Mouse (Mus musculus) forebrain, postnatal 0 days (tissue): ENCODE data around the gene RPS10-NUDT3. TPM values are rescaled to one million over a fixed set of nuclear protein-coding genes. Genes with fewer than 3 reads are reported as not detected.

Experiments used
- ATAC-seq: fragments of 200-750 bp; cut with Nextera tagmentation; 2 replicates; pipeline ENCODE4 v1.8.0; 2017; ENCODE audit warnings: mild to moderate bottlenecking, moderate library complexity
- DNase-seq: peaks from one replicate; pipeline ENCODE4 v3.0.0-alpha.2; 2015
- H3K27ac ChIP-seq: fragments of 300-500 bp; sonication (generic); 2 replicates; pipeline ENCODE4 v1.5.1; 2014; ENCODE audit warnings: low read depth, mild to moderate bottlenecking, antibody characterized with exemption, low read length, moderate library complexity, mixed read lengths
- H3K27me3 ChIP-seq: fragments of 300-500 bp; sonication (generic); 2 replicates; pipeline ENCODE4 v1.6.1; 2014; ENCODE audit warnings: mild to moderate bottlenecking, low read length, mixed read lengths; ENCODE audit not compliant: insufficient read depth
- H3K36me3 ChIP-seq: fragments of 300-500 bp; sonication (generic); 2 replicates; pipeline ENCODE4 v1.6.1; 2014; ENCODE audit warnings: mild to moderate bottlenecking, moderate library complexity; ENCODE audit not compliant: insufficient read depth
- H3K4me1 ChIP-seq: fragments of 300-500 bp; sonication (generic); 2 replicates; pipeline ENCODE4 v1.6.1; 2014; ENCODE audit warnings: antibody characterized with exemption; ENCODE audit not compliant: insufficient read depth
- H3K4me2 ChIP-seq: fragments of 300-500 bp; sonication (generic); 2 replicates; pipeline ENCODE4 v1.6.1; 2014; ENCODE audit warnings: low read depth, mild to moderate bottlenecking, moderate library complexity
- H3K4me3 ChIP-seq: fragments of 300-500 bp; sonication (generic); 2 replicates; pipeline ENCODE4 v1.5.1; 2014; ENCODE audit warnings: low read depth, low read length, mixed read lengths
- H3K9ac ChIP-seq: fragments of 300-500 bp; sonication (generic); 2 replicates; pipeline ENCODE4 v1.6.1; 2014; ENCODE audit warnings: mild to moderate bottlenecking
- H3K9me3 ChIP-seq: fragments of 300-500 bp; sonication (generic); 2 replicates; pipeline ENCODE4 v1.6.1; 2016; ENCODE audit warnings: low read length
- CTCF ChIP-seq: sonication (generic); IDR thresholded peaks from 2 replicates; pipeline ENCODE4 v1.5.1; 2016; ENCODE audit warnings: antibody characterized with exemption, control low read depth, low read depth
- WGBS: fragments of 180-500 bp; shearing (Covaris S2); extraction: QIAGEN DNeasy Blood & Tissue Kit; methylation state at CpG from one replicate; pipeline ENCODE4 v1.1.7; 2014; 5-methylcytosine and 5-hydroxymethylcytosine counted together
- polyA plus RNA-seq: library from polyadenylated mRNA; unstranded; fragments of >200 nt; fragmentation: Nextera tagmentation; extraction: Ambion mirVana; gene quantifications from 2 replicates; pipeline ENCODE4 v1.2.1, GENCODE M21; 2015
- total RNA-seq: library from RNA; depleted of rRNA; stranded (reverse); fragments of >200 nt; gene quantifications from 2 replicates; pipeline ENCODE4 v1.2.3, GENCODE M21; 2014

The RPS10-NUDT3 gene
- total and polyA plus RNA-seq, 2 experiments from 2014 or later = not detected

GRCm38 (mm10) chr17:27596376-27597190, 38.4 kb downstream of the RPS10-NUDT3 start:
- Histone ChIP-seq H3K36me3 (peaks cover 42% of the 10 kb centered on the region), H3K9ac (no peak overlapping the region), H3K9me3 (no peaks in the 10 kb centered on the region), H3K4me1 (peaks cover 5% of the 10 kb centered on the region; the same call in 1 of the 2 replicates), H3K27me3 (no peaks in the 10 kb centered on the region), H3K27ac (peak overlapping the region; percentile 15; the same call in 1 of the 2 replicates), H3K4me3 (no peak overlapping the region), H3K4me2 (no peak overlapping the region)
- DNase-seq (no peak), ATAC-seq (0 out of 2 replicates have a peak, but pooled peaks have one; percentile 10)
- WGBS = 83% methylated on average over 21 of the region's 21 CpGs
- TF ChIP-seq CTCF = no peak

GRCm38 (mm10) chr17:27595659-27596375, 39.2 kb downstream of the RPS10-NUDT3 start:
- TF ChIP-seq CTCF = 0 out of 2 replicates have a peak, but pooled peaks have one; percentile 18
- Histone ChIP-seq H3K4me2 (no peak overlapping the region), H3K36me3 (peaks cover 49% of the 10 kb centered on the region), H3K27me3 (no peaks in the 10 kb centered on the region), H3K27ac (no peak overlapping the region), H3K9ac (no peak overlapping the region), H3K4me1 (peaks cover 3% of the 10 kb centered on the region; the same call in 1 of the 2 replicates), H3K9me3 (no peaks in the 10 kb centered on the region), H3K4me3 (no peak overlapping the region)
- ATAC-seq (peak; percentile 40; the same call in 1 of the 2 replicates), DNase-seq (no peak)
- WGBS = 73% methylated on average over 15 of the region's 15 CpGs

- DNase-seq (no peak), ATAC-seq (no peak)
- Histone ChIP-seq H3K9ac (no peak overlapping the region), H3K27ac (no peak overlapping the region), H3K4me1 (no peaks in the 10 kb centered on the region), H3K4me3 (no peak overlapping the region), H3K27me3 (no peaks in the 10 kb centered on the region), H3K4me2 (no peak overlapping the region), H3K9me3 (no peaks in the 10 kb centered on the region), H3K36me3 (peaks cover 65% of the 10 kb centered on the region)
- no peak for TF ChIP-seq CTCF
- WGBS = 96% methylated on average over 7 of the region's 7 CpGs
Measured at GRCm38 (mm10) chr17:27592565-27592910, 42.5 kb downstream of the RPS10-NUDT3 start.

- DNase-seq = no peak
Measured at GRCm38 (mm10) chr17:27591826-27592564, 43.0 kb downstream of the RPS10-NUDT3 start.

GRCm38 (mm10) chr17:27588231-27588630, 46.8 kb downstream of the RPS10-NUDT3 start:
- WGBS = 85% methylated on average over 8 of the region's 8 CpGs
- ATAC-seq = no peak
- DNase-seq = no peak

More at GRCm38 (mm10) chr17:27591826-27592564, 43.0 kb downstream of the RPS10-NUDT3 start:
- H3K9ac ChIP-seq = no peak overlapping the region
- ATAC-seq = no peak
- H3K4me1 ChIP-seq = no peaks in the 10 kb centered on the region
- H3K4me2 ChIP-seq = no peak overlapping the region
- 91% methylated on average over 12 of the region's 12 CpGs for WGBS
- no peaks in the 10 kb centered on the region for H3K9me3 ChIP-seq
- TF ChIP-seq CTCF = peak; percentile 36
- no peak overlapping the region for H3K4me3 ChIP-seq
- peaks cover 65% of the 10 kb centered on the region for H3K36me3 ChIP-seq
- no peaks in the 10 kb centered on the region for H3K27me3 ChIP-seq
- H3K27ac ChIP-seq = no peak overlapping the region

GRCm38 (mm10) chr17:27587252-27587651, 47.8 kb downstream of the RPS10-NUDT3 start:
- H3K27me3 ChIP-seq = no peaks in the 10 kb centered on the region
- H3K27ac ChIP-seq = no peak overlapping the region
- H3K9me3 ChIP-seq = no peaks in the 10 kb centered on the region
- H3K9ac ChIP-seq = no peak overlapping the region
- ATAC-seq (no peak), DNase-seq (no peak)
- H3K4me3 ChIP-seq = no peak overlapping the region
- no peak for TF ChIP-seq CTCF
- peaks cover 55% of the 10 kb centered on the region for H3K36me3 ChIP-seq
- 74% methylated on average over 12 of the region's 12 CpGs for WGBS
- H3K4me1 ChIP-seq = no peaks in the 10 kb centered on the region
- H3K4me2 ChIP-seq = no peak overlapping the region

More at GRCm38 (mm10) chr17:27588231-27588630, 46.8 kb downstream of the RPS10-NUDT3 start:
- H3K27ac ChIP-seq = no peak overlapping the region
- no peak overlapping the region for H3K4me2 ChIP-seq
- no peaks in the 10 kb centered on the region for H3K9me3 ChIP-seq
- no peak overlapping the region for H3K9ac ChIP-seq
- TF ChIP-seq CTCF = no peak
- no peaks in the 10 kb centered on the region for H3K27me3 ChIP-seq
- H3K4me1 ChIP-seq = no peaks in the 10 kb centered on the region
- no peak overlapping the region for H3K4me3 ChIP-seq
- peaks cover 55% of the 10 kb centered on the region for H3K36me3 ChIP-seq
